Mouse (Mus musculus): ENCODE data around the gene Tnfsf10.

DNA sequence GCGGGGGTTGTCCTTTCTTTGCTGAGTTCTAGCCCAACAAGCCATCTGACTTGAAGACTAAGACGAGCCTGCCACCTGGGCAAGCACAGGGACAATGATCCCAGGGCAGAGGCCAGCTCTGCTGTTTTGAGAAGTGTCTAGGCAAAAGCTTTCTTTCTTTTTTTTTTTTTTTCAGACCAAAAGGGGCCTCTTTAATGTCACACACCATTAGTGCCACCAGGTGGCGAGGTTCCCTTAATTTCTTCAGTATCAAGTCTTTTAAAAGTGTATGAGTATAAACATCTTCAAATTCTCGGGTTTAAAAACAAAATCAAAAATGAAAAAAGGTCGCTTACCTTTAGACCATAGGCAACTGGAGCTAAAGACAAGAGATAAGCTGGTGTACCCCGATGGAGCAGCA lies 21.6 kb downstream of the Tnfsf10 start:
- no peak for TF ChIP-seq CTCF (conservative IDR thresholded peaks at IDR 0.05; ENCODE audit: insufficient read depth, insufficient read length, low read depth, low read length)
- no peak for TF ChIP-seq POLR2A (IDR thresholded peaks at IDR 0.05; ENCODE audit: low read depth, low read length)

All from kidney, adult 2 months (tissue).